Mouse (Mus musculus) frontal cortex, adult 2 months (tissue): ENCODE measurements around the gene Hoxc11. TPM values are rescaled to one million over a fixed set of nuclear protein-coding genes. Genes with fewer than 3 reads are reported as not detected.
A peak's percentile ranks its signal among the peaks of the same experiment; 100 is the strongest.

Experiments used
- DNase-seq, 2 experiments: peaks; one replicate each; pipeline ENCODE4 v3.0.0; 2022; ENCODE audit warnings: low spot score in 1 of 2; ENCODE audit errors: extremely low spot score in 1 of 2
- polyA plus RNA-seq: library from polyadenylated mRNA; depleted of rRNA; stranded (reverse); fragments of >200 nt; gene quantifications from 2 replicates; pipeline ENCODE4 v1.2.3, GENCODE M21; 2012

Hoxc11 gene
- polyA plus RNA-seq, 1 experiment = not detected

- no peak for DNase-seq
Measured at GRCm38 (mm10) chr15:102980352-102980751, 26.1 kb downstream of the Hoxc11 start.

DNA sequence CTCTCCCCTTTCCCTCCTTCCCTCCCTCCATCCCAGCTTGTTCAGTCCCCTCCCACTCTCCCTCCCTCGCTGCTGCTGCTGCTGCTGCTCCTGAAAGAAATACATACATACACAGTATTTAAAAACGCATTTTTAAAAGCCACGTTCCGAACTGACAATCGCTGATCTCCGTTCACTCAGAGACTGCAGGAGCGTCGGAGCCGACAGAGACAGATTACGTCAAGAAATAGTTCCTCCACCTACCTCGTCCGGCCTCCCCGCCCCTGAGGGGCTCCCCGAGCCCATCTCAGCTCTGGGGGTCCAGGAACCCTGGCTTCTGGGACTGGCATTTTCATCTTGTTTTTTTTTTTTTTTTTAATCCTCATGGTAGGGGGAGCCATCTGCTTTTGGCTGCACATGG, 26.7 kb downstream of the Hoxc11 start:
- no peak for DNase-seq

DNA sequence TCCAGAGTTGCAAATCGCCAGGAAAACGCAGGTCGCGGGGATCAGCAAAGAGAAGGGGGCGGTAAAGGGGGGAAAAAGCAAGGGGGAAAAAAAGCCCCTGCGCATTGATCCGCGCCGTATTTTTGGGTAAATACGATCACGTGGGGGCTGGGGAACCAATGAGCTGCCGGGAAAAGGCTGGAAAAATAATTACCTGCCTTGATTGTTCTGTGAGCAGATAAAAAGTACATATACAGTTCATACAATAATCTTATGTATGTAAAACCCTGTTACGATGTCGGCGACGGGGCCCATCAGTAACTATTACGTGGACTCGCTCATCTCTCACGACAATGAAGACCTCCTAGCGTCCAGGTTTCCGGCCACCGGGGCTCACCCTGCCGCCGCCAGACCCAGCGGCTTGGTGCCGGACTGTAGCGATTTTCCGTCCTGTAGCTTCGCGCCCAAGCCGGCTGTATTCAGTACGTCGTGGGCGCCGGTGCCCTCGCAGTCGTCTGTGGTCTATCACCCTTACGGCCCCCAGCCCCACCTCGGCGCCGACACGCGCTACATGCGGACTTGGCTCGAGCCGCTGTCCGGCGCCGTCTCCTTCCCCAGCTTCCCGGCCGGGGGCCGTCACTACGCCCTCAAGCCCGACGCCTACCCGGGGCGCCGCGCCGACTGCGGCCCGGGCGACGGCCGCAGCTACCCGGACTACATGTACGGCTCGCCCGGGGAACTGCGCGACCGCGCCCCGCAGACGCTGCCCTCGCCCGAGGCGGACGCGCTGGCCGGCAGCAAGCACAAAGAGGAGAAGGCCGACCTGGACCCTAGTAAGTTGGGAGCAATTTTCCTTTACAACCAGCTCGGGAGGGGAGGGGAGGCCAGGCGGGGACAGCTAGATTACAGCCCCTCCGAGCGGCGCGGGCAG, 27.4 kb downstream of the Hoxc11 start:
- no peak for DNase-seq

DNA sequence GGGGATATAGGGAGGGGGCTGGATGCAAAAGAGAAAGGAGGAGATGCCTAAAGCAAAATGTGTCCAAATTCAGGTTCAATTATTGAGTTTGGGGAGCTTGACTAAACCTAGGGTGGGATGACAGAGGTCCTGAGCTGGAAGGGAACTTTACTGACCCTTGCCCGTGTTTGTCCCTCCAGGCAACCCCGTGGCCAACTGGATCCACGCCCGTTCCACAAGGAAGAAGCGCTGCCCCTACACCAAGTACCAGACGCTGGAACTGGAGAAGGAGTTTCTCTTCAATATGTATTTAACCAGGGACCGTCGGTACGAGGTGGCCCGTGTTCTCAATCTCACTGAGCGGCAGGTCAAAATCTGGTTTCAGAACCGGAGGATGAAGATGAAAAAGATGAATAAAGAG, 29.5 kb downstream of the Hoxc11 start:
- no peak for DNase-seq

DNA sequence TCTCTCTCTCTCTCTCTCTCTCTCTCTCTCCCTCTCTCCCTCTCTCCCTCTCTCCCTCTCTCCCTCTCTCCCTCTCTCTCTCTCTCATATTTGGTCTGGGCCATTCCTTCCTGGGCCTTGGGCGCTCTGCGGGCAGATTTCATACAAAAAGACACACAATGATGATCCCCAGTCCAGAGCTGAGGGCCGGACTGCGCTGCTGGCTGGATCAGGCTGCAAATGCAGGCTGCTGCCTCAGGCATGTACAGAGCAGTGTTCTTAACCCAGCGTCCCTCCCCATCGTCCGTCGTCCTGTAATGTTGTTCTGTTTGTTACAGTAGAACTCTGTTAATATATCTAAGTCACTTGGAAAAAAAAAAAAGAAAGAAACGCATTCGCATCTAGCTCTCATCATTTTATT, 30.3 kb downstream of the Hoxc11 start:
- DNase-seq = no peak

- no peak for DNase-seq
Measured at GRCm38 (mm10) chr15:102984925-102985324, 30.7 kb downstream of the Hoxc11 start.

GRCm38 (mm10) chr15:102987124-102987833, 33.1 kb downstream of the Hoxc11 start:
- DNase-seq = peak; percentile 44 to 93

- DNase-seq = no peak
Measured at GRCm38 (mm10) chr15:102988078-102988477, 33.9 kb downstream of the Hoxc11 start.

GRCm38 (mm10) chr15:102990461-102991397, 36.5 kb downstream of the Hoxc11 start, which contains the start of gene Hoxc8:
TSS of gene Hoxc8 (plus strand) at chr15:102990607.
- DNase-seq = no peak

DNA sequence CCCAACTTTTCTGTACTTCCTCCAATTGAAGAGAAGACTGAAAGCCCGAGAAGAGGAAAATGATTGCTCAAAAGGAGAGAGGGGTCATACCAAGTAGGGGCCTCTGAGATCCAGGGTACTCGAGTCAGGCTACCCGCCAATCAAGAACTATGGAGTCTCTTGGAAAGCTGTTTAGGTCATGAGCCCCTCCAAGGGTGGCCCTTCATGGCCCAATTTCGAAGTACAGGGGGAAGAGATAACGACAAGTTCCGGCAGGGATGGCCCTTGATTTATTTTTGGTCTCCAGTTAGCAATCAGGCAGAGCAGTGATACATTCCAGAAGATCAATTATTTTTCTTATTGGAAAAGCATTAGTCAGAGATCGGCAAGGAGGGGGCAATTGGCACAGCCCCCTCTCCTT, 37.6 kb downstream of the Hoxc11 start:
- DNase-seq = no peak

DNA sequence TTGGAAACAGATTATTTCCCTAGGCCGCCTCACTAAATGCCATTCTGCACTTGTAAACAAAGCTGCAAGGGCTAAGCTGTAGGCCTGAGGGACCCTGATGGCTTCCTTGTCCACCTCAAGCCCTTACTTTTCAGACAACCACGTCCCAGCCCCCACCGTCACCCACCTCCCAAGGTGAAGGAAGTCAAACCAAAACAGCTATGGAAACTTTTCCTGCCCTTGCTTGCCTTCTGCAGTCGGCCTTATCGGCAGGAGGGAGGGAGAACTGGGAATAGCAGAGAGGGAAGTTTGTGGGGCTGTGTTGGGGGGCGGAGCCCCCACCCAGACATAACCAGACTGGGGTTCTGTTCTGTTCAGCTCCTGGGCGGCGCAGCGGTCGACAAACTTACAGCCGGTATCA, 38.0 kb downstream of the Hoxc11 start:
- DNase-seq = no peak

DNA sequence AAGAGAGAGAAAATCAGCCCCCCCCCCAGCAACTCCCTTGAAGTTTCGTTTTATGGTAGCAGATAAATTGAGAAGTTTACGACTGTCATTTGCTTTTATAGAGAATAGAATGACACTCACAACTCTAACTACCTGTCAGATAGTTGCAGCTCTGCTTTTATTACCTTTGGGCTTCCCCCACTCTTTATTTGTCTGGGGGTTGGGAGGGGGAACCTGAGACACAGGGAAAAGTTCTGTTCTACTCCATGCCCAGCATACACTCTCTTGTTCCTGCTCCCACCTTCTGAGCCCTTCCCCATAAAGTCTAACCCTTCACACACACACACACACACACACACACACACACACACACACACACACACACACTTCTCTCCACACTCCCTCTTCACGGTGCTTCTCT, 38.6 kb downstream of the Hoxc11 start:
- no peak for DNase-seq

- DNase-seq = no peak
Measured at GRCm38 (mm10) chr15:102996548-102996947, 42.3 kb downstream of the Hoxc11 start.

- no peak for DNase-seq
Measured at GRCm38 (mm10) chr15:102997431-102997830, 43.2 kb downstream of the Hoxc11 start.

DNA sequence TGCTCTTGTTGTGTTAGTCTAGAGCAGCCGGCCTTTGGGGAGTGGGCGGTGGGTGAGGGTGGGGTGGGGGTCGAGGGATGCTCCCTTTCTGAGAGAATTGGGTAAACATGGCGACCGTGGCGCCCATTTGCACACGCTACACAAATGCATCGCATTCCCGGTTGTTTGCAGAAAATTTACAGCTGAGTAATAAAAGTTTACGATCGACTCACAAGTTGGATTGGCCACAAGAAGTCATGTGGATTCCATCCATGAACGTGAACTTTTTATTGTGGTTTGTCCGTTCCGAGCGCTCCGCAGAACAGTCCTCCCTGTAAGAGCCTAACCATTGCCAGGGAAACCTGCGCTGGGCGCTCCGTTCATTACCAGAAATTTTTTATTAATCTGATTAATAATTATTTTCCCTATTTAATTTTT, 43.7 kb downstream of the Hoxc11 start, which contains the start of gene Hoxc6:
Gene Hoxc6, plus strand, starts transcription at position 319 of the 417 bp plus-strand sequence.
- DNase-seq = no peak

GRCm38 (mm10) chr15:102998608-102999182, 44.5 kb downstream of the Hoxc11 start:
- DNase-seq = no peak

DNA sequence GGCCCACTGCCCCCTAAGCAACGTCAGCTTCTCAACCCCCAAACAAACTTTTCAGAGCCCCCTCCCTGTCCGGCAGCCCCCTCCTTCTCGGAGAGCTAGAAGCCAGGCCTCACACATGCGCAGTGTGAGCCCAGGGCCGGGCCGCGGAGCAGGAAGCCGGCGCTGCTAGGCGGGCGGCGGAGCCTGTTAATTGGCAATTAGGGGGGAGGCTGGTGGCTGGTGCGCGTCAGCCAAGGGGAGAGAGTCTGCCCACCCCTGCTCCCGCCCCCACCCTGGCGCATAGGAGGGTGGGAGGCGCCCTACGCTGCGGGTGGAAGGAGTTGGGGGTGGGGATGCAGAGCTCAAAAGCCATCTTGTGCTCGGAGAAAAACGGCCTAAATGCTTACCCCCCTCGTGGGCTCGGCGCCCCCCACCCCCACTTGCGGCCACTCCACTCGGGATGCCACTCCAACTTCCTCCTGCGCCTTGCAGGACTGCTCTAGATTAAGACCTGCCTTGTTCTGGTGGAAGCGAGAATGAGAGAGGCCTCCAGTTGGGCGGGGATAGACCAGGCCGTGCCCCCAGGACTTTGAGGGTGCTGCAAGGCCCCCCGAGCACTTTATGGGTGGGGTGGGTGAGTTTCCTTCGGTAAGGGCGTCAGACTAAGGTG, 45.1 kb downstream of the Hoxc11 start:
- DNase-seq = peak in 1 of 2 experiments; percentile 22

DNA sequence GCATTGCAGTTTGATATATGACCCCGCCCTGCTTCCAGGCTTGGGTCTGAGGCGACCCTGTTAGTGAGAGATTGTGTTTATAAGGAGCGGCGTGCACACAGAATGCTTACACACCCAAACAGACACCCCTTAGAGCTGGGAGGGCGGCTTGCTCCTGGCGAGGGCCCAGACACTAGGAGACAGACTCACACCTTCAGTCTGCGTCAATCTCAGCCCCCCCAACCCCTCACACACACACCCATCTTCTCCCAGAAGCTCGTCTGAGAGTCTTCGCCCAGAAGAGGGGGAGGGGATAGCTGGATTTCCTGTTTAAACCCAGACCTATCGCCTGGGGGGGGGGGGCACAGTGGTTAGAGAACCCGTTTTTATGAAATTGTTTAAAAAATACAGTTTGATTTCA, 45.7 kb downstream of the Hoxc11 start:
- DNase-seq = no peak

- no peak for DNase-seq
Measured at GRCm38 (mm10) chr15:103000501-103000901, 46.3 kb downstream of the Hoxc11 start.

GRCm38 (mm10) chr15:103001370-103001769, 47.1 kb downstream of the Hoxc11 start:
- no peak for DNase-seq
